Mouse (Mus musculus): ENCODE results near the gene Slc17a8.

DNA sequence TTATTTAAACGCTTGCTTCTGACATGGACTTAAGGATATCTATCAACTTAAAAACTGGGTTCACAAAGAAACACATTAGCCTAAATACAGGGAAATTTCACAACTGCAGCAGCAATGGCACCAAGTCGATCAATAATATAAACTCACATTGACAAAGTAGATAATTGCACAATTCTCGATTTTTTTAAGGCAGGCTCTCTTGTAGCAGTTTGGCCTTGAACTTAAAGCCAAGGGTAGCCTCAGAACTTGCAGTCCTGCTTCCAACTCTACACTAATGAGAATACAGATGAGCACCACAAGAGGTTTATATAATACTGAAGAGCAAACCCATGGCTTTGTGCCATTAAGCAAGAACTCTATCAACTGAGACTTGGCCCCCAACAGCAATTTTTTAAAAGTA is 15.9 kb upstream of the Slc17a8 start:
- TF ChIP-seq POLR2A (IDR thresholded peaks at IDR 0.05; ENCODE audit: borderline replicate concordance, extremely low read depth, insufficient read depth, insufficient read length, poor library complexity, severe bottlenecking) (no peak), CTCF (IDR thresholded peaks at IDR 0.05; ENCODE audit: borderline replicate concordance, extremely low read depth, insufficient read depth, insufficient read length) (no peak)
